Mouse (Mus musculus): ENCODE measurements around the gene Noct.

DNA sequence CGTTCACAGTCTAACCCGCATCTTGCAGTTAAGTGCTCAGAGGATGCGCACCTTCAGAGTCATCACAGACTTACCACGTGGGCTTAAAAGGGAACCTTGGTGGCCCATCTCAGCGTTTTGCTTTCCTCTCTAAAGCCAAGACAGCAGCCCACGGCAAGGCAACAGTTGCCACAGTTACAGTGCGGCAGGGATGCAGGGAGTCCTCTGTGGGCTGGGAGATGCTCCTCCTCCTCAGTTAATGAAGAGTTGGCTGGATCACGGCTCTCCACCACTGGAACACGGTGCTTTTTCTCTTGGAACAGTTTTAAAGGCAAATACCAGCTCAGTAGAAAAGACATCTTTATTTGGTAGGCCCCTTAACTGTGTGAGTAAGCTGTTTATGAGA, 4.6 kb downstream of the Noct start:
- TF ChIP-seq CTCF (IDR thresholded peaks at IDR 0.05; ENCODE audit: low read depth) (no peak), EP300 (IDR thresholded peaks at IDR 0.05; ENCODE audit: low read depth) (no peak)

Data from heart, postnatal 0 days (tissue).